Mouse (Mus musculus): ENCODE measurements around the gene 4933434E20Rik. TPM values are rescaled to one million over a fixed set of nuclear protein-coding genes. Genes with fewer than 3 reads are reported as not detected.

The 4933434E20Rik gene
- polyA plus RNA-seq, 1 experiment = 93.9 TPM

DNA sequence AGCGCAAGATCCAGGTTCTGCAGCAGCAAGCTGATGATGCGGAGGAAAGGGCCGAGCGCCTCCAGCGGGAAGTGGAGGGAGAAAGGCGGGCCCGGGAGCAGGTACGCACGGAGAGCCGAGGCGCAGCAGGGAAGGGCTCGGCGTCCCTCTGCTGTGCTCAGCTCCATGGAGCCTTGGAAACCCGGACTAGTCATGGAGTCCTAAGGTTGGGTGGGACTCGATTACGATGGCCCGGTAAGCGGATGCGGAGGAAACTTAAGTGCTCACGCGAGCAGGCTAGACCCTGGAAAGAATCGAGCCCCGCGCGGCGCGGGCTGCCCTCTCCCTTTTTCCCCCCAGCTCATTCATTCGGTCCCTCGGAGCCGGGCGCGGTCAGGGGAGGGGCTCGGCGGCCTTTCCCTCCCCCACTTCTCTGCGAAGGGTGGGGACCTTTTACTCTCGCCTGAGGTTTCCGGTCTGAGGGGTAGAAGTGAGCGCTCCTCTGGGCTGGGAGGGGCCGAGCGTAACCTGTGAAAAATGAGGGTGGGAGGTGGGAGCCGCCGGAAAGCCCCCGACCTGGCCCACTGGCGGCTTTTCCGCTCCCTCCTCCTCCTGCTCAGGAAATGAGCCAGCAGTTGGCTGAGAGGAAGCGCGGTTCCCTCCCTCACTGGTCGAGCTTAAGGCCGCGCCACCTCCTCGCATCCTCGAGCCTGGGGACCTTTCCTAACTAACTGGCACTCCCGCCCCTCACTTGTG lies 28.5 kb downstream of the 4933434E20Rik start:
- peak in 1 of 2 experiments; percentile 69 for DNase-seq (ENCODE audit: extremely low spot score in 1 of 2, low spot score in 1 of 2)

DNA sequence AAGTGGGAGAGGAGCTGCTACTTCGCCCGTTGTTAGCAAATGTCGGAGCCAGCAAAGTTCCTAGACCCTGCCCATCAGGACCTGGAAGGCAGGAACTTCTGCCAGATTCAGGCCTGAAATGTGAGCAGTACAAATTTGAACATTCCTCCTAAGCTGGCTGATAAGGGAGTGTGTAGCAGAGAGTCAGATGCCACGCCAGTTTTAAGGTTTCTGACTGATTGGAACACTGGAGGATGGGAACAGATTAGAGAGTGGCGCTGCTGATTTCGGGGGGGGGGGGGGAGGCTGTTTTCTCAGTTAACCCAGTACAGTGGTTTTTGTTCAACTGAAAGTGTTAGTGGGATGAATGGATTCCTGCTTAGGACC lies 29.0 kb downstream of the 4933434E20Rik start:
- no peak for DNase-seq (ENCODE audit: extremely low spot score in 1 of 2, low spot score in 1 of 2)

DNA sequence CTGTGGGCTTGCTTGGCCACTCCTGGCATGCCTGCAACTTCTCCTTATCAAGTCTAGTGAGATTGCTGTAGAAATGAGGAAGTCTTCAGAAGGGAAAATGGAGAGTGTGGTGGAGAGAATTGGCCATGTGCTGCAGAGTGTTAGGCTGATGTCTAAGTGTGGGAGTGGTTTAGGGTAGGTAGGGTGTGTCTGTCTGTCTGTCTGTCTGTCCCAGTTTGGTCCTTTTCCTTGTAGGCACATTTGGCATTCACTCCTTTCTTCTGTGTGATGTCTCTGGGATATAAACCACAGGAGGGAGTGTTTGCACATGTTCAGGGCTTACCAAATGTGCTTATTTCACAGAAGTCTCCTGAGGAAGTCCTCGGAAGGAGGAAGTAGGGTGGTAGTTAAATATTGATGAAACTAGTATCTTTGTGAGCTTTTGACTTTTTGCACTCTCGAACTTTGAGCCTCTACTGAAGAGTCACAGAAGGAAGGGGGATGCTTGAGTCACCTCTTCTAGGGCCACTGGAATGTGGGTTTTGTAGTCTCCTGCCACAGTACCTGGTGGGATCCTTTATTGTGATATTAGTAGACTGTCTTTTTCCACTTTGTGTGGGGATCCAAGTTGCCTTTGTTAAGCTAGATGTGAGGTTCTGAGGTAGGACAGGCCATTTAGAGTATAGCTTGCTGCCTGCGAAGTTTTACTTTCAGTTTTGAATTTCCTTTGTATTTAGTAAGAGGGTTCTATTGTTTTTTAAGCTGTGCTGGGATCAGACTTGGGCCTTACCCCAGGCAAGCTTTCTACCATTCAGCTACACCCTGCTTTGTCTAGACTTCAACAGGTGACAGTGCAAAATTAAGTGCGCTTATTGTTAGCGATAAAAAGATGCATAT lies 30.2 kb downstream of the 4933434E20Rik start:
- no peak for DNase-seq (ENCODE audit: extremely low spot score in 1 of 2, low spot score in 1 of 2)

DNA sequence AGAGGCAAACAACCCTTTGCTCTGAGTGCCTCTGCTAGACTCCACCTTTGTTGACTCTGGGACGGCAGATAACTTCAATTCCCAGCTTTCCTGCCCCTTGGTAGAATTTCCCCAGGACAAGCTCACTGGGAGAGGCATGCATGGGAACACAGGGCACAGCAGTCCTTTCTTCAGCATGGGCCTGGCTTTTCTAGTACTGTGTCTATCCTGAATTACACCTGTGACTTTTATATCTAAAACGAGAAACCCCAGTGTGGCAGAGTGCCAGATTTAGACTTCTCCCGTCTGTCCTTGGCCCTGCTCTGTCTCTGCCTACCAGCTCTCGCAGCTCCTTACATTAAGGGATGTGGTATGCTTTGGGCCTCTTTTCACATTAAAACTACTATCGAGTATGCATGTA lies 31.6 kb downstream of the 4933434E20Rik start:
- peak; percentile 47 to 49 for DNase-seq (ENCODE audit: extremely low spot score in 1 of 2, low spot score in 1 of 2)

DNA sequence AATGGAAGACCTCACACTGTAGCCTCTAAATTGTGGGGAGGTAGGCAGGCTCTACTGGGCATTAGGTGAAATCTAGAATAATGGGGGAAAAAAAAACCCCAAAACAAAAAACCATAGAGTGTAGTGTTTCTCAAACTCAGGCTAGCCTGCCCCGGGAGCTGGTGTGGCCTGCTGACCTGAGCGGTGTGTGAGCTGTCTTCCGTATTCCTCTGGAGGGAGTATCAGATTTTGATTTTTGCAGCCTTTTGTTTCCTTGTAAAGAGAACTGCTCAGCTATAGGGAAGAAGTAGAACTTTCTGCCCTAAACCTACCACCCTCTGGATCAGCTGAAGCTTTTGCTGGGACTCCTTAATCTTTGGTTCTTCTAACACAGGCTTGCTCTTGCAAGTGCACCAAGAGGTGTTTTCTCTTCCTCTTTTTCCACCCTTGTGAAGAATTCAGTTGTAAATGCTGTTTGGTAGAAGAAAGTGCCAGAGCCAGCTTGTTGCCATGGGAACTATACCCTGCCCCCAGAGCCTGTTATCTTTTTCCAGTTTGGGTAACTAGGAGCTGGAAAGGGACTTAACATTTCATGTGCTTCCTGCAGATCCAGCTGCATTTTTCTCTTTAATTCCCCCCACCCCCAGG lies 32.4 kb downstream of the 4933434E20Rik start:
- peak; percentile 56 to 82 for DNase-seq (ENCODE audit: extremely low spot score in 1 of 2, low spot score in 1 of 2)

DNA sequence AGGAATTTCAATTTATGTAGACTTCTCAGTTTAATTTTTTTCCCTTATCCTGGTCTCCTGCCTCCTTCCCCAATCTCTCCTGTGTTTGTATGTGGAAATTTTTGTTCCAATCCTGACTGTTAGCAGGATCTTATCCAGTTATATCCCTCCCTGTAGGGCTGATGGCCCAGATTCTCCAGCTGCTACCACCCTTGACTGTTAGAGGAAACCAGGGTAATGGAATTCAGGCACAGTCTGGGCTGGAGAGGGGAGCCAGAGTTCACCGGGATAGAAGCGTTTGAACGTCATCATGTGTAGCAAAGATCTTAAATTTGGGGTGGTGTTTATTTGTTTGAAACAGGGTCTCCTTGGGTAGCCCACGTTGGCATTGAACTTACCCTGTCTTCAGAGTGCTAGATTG lies 33.4 kb downstream of the 4933434E20Rik start:
- no peak for DNase-seq (ENCODE audit: extremely low spot score in 1 of 2, low spot score in 1 of 2)

DNA sequence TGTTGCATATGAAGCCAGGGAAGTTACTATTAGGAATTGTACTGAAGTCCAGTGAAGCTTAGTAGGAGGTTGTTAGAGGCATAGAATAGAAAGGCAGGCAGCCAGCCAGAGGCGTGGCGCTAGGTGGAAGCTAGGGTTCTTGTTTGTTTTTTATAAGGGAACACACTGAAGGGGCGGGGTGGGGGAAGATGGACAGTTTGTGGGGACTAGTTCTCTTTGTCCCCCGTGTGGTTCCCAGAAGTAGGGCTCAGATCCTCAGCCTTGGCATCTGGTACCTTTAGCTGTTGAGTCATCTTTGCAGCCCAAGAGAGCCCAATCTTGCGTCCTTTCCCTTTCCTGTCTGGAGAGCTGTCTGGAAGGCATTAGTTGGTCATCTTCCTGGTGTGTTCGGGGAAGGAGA lies 33.8 kb downstream of the 4933434E20Rik start:
- DNase-seq (ENCODE audit: extremely low spot score in 1 of 2, low spot score in 1 of 2) = no peak

DNA sequence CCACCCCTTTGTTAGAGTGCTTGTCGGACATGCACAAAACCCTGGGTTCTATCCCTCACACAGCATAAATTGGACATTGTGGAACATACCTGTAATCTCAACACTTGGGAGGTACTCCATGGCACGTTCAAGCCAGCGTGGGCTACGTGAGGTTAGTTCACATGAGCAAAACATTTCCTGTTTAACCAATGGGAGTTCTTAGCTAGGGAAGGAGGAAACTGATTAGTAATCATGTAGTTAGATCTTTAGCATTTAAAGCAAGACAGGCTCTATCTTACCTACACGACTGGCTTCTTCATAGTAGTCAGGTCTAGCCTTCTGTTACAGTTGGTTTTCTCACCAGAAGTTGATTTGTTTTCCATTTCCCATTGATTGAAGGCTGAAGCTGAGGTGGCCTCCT lies 34.6 kb downstream of the 4933434E20Rik start:
- DNase-seq (ENCODE audit: extremely low spot score in 1 of 2, low spot score in 1 of 2) = no peak

DNA sequence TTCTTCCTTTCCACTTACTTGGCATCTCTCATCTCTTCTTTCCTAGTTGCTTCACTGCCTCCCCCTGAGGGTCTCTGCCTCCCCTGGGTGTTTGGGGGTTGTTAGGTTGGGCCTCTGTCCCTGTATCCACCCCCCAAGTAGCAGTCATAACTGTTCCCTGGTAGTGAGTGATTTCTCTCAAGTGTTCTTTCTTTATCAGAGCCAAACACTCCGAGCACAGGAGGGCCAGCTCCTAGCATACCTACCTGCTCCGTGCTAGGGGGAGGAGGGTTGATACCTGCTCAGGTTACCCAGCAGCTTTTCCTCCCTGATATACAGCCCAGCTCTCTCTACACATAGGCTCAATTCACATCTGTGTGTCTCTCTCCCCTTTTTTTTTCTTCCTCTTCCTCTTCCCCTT lies 37.2 kb downstream of the 4933434E20Rik start:
- no peak for DNase-seq (ENCODE audit: extremely low spot score in 1 of 2, low spot score in 1 of 2)

DNA sequence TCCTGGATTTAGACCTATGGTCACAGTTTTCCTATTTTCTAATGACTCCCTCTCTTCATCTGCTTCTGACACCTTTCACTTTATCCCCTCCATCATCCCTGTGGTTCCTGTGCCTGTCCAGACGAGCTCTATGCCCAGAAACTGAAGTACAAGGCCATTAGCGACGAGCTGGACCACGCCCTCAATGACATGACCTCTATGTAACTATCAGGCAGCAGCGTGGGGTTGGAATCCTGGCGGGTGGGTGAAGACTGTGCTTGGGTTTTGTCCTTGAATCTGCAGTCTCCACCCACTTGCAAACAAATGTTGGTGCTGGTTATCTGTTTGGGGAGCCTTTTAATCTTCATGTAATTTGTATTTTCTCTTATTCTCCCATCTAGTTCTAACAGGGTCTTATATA lies 39.5 kb downstream of the 4933434E20Rik start:
- DNase-seq (ENCODE audit: extremely low spot score in 1 of 2, low spot score in 1 of 2) = no peak

DNA sequence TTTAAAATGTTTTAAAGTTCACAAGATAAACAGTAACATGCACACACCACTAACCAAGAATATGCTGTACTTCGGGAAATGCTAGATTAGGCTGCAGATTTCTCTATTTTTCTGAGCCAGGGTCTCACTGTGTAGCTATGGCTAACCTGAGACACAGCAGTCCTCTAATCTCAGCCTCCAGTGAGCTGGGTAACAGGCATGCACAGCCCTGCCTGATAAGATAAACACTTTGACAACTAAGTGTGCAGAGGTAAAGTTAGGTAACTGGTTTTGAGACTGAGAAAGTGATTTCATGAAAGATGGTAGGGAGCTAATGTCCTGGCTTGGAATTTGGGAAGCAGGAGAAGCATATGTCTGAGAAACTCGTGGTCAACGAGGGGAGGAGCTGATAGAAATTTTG lies 43.0 kb downstream of the 4933434E20Rik start:
- DNase-seq (ENCODE audit: extremely low spot score in 1 of 2, low spot score in 1 of 2) = no peak

DNA sequence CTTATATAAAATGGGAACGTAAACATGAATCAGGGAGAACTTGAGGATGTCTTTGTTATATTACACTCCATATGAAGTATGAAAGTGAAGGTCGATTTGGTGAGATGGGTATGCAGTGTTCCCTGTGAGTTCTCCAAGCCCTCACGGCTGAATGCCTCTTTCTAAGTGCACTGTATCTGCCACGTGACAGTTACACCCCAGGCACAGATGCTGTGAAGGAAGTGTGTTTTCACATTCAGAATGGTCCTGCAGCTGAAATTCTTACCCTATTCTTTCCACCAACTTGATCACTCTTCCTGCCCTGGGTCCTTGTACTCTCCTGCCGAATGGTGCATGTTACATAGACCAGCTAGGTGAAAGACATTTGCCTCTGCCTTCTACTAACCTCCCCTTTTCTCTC lies 46.5 kb downstream of the 4933434E20Rik start:
- DNase-seq (ENCODE audit: extremely low spot score in 1 of 2, low spot score in 1 of 2) = no peak

DNA sequence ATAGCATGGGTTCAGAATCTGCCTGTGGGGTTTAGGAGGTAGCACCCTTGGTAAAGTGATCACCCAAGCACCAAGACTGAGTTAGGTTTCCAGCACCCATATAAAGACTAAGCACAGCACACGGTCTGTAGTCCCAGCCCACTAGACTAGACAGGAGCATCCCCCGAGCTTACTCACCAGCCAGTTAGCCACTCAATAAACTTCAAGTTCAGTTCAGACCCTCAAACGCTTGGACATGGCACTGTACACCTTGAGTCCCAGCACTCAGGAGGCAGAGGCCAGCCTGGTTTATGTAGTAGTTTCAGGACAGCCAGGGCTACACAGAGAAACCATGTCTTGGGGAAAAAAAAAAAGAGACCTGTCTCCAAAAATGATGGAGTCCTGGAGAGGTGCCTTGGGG lies 49.6 kb downstream of the 4933434E20Rik start:
- DNase-seq (ENCODE audit: extremely low spot score in 1 of 2, low spot score in 1 of 2) = no peak

DNA sequence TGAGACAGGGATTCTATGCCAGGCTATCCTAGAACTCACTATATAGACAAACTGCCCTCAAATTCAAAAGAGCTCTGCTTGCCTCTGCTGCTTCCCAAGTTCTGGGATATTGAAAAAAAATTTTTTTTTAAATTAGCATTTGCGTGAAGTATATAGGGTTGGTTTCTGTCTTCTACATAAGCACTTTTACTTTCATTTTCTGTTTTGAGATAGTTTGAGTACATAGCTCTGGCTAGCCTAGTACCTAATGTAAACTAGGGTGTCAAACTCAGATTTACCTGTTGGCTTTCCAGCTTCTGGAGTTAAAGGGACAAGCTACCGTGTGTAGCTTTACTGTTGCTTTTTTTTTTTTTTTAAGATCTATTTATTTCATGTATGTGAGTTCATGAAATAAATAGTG lies 50.2 kb downstream of the 4933434E20Rik start:
- DNase-seq (ENCODE audit: extremely low spot score in 1 of 2, low spot score in 1 of 2) = no peak

DNA sequence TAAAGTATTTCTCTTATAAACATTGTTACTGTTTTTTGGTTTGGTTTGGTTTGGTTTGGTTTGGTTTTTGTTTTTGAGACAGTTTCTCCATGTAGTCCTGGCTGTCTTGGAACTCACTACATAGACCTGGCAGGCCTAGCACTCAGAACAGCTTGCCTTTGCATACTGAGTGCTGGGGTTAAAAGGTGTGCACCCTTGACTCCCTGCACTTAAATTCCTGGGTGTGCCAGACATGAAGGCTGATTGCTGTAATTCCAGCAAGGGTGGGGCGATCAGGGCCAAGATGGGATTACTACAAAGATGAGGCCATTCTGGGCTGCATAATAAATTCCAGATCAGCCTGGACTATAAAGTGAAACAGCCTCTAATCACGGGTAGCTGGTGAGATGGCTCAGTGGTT lies 50.8 kb downstream of the 4933434E20Rik start:
- no peak for DNase-seq (ENCODE audit: extremely low spot score in 1 of 2, low spot score in 1 of 2)

DNA sequence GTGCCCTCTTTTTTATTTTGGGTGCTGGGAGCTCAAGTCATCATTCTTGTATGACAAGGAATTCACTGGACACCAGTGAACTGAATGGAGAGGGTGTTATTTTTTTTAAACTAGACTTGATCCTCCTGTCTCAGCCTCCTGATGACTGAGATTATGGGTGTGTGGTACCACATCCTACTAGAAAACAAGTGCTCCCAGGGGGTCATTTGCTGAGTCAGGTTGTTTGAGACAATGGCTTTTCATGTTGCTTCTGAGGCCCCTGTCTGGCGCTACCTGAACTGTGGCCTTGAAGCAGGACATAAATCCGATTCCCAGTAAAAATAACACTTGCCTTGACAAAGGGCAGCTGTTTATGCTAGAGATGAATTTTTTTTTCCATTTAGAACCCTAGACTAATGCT lies 51.7 kb downstream of the 4933434E20Rik start:
- no peak for DNase-seq (ENCODE audit: extremely low spot score in 1 of 2, low spot score in 1 of 2)

DNA sequence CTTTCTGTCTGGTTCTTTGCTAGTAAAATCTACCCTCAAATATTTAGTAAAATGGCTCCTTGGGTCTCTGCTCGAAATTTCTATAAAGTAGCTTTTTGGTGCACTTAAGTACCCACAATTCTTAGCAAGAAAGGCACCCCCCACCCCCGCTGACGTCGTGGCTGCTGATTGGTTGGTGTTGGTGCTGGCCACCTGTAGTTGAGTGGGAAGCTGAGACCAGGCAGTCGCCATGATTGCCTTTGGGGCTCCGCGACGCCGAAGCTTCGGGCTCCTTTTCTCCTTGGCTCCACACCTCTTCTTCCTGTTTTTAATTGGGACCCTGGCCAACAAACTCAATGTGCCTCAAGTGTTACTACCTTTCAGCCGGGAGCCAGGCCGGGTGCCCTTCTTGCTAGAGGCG lies 52.5 kb downstream of the 4933434E20Rik start, which contains the start of gene Nup210l:
Gene Nup210l, plus strand, starts transcription at position 195 of the 400 bp plus-strand sequence.
- DNase-seq (ENCODE audit: extremely low spot score in 1 of 2, low spot score in 1 of 2) = no peak

DNA sequence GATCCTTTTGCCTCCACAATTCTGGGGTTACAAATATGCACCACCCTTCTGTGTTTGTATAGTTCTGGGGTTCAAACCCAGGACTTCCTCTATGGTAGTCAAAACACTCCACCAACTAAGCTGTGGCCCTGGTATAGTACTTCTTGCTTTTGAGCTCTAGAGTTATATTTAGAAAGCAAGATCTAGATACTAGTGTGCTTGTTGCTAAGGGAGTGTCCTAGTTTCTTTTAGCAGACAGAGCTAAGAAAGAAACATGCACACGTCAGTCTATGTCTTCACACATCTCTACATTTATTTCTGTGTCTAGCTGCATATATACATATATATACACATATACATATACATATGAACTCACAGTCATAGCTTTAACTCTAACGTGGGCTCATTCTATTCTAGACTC lies 60.3 kb downstream of the 4933434E20Rik start:
- DNase-seq (ENCODE audit: extremely low spot score in 1 of 2, low spot score in 1 of 2) = peak in 1 of 2 experiments; percentile 36

DNA sequence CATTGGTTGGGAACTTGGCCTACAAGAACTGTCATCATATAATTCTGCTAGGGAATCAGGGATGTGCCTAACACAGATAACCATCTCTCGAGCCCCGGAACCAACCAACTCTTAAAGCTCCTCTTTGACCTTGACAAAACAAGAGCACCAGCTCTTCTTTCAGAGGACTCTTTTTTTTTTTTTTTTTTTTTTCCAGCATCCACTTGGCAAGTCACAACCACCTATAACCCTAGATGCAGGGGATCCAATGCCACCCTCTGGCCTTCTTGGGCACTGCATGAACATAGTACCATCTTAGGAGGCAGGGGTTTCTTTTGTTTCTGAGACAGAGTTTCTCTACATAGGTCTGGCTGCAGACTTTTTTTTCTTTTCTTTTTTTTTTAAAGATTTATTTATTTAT lies 62.9 kb downstream of the 4933434E20Rik start:
- no peak for DNase-seq (ENCODE audit: extremely low spot score in 1 of 2, low spot score in 1 of 2)

DNA sequence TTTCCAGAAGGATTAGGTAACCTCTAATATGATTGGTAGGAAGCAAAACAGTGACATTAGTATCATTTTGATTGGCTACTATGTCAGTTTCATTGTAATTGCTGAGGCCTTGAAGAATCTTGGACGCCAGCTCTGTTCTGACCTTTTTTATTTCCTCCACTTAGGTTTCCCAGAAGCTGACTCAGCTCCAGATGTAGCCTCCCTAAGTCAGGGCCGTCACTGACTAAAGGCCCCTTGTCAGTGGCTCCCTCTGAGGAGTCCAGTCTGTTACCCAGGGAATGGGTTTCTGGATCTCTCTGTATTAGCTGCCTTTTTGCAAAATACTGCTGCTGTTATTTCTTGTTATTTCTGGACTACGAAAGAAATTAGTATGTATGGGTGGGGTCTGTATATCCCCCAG lies 64.1 kb downstream of the 4933434E20Rik start:
- no peak for DNase-seq (ENCODE audit: extremely low spot score in 1 of 2, low spot score in 1 of 2)
